In genomic region chr4:152171543-152171942, GRCm38 (mm10) we compare ENCODE assay signal across 20 mouse cellular contexts. TPM values are rescaled to one million over a fixed set of nuclear protein-coding genes. Genes with fewer than 3 reads are reported as not detected.
A peak's percentile ranks its signal among the peaks of the same experiment; 100 is the strongest.
DNase-seq lines count a peak whose midpoint lies in the region; ATAC-seq and TF ChIP-seq lines count a peak whose summit lies in the region.
"Had no signal": no experiment of that assay in that cellular context is flagged by ENCODE, and none has a peak within 500 bp of the region (broad histone marks: within the 10 kb centered on the region; RNA-seq: fewer than 3 reads in every experiment).

No protein-coding gene starts in this region.

- TF ChIP-seq CTCF in intestine, postnatal 0 days (IDR thresholded peaks at IDR 0.05; ENCODE audit: low read depth), result peak; percentile 49
- TF ChIP-seq CTCF in testis, adult 2 months (IDR thresholded peaks at IDR 0.05; ENCODE audit: control insufficient read depth, insufficient read depth, insufficient replicate concordance, low read depth, low read length), result peak; percentile 39; the same call in 1 of the 2 replicates
- TF ChIP-seq CTCF in brain, embryonic 14.5 days (IDR thresholded peaks at IDR 0.05; ENCODE audit: borderline replicate concordance, extremely low read depth, insufficient read depth, insufficient read length), result peak; percentile 29; the same call in 1 of the 2 replicates

- intact Hi-C loops in heart, postnatal 14 days (cut with DNase I), result loop anchor here (5.0 kb wide), 1 partner anchor 316 kb away; no protein-coding TSS in a partner anchor

- H3K9ac ChIP-seq in intestine, postnatal 0 days (ENCODE audit: low read depth, low read length), result no peak overlapping the region
- H3K9ac ChIP-seq in intestine, embryonic 16.5 days (ENCODE audit: low read depth, low read length), result no peak overlapping the region
- H3K9ac ChIP-seq: embryonic facial prominence, embryonic 12.5 days; forebrain, embryonic 13.5 days had no signal

- TF ChIP-seq POLR2A in testis, adult 2 months (IDR thresholded peaks at IDR 0.05; ENCODE audit: control insufficient read depth, low read depth, low read length), result no peak
- TF ChIP-seq POLR2A in brain, embryonic 14.5 days (IDR thresholded peaks at IDR 0.05; ENCODE audit: borderline replicate concordance, extremely low read depth, insufficient read depth, insufficient read length, poor library complexity, severe bottlenecking), result no peak

- no peak overlapping the region for H3K4me3 ChIP-seq in intestine, postnatal 0 days (ENCODE audit: low read depth, low read length)
- no peak overlapping the region for H3K4me3 ChIP-seq in intestine, embryonic 16.5 days (ENCODE audit: low read length)
- no peak overlapping the region for H3K4me3 ChIP-seq in testis, adult 2 months (ENCODE audit: control insufficient read depth, low read depth, low read length)
- H3K4me3 ChIP-seq: embryonic facial prominence, embryonic 12.5 days; forebrain, embryonic 13.5 days; midbrain, embryonic 10.5 days had no signal

- H3K36me3 ChIP-seq in intestine, postnatal 0 days (ENCODE audit: control insufficient read depth, insufficient read depth), result no peaks in the 10 kb centered on the region
- H3K36me3 ChIP-seq in intestine, embryonic 16.5 days (ENCODE audit: control insufficient read depth, insufficient read depth, low read length), result no peaks in the 10 kb centered on the region
- no peaks in the 10 kb centered on the region for H3K36me3 ChIP-seq in testis, adult 2 months (ENCODE audit: control insufficient read depth, insufficient read depth, low read length)
- H3K36me3 ChIP-seq: embryonic facial prominence, embryonic 12.5 days; midbrain, embryonic 10.5 days had no signal

- 86% methylated on average over 6 of the region's 6 CpGs for WGBS in intestine, postnatal 0 days
- WGBS in intestine, embryonic 16.5 days, result 86% methylated on average over 6 of the region's 6 CpGs

- no peaks in the 10 kb centered on the region for H3K27me3 ChIP-seq in intestine, postnatal 0 days (replicated peaks; ENCODE audit: control insufficient read depth, insufficient read depth, low read length)
- H3K27me3 ChIP-seq in intestine, embryonic 16.5 days (replicated peaks; ENCODE audit: control insufficient read depth, insufficient read depth, low read length), result no peaks in the 10 kb centered on the region
- no peaks in the 10 kb centered on the region for H3K27me3 ChIP-seq in testis, adult 2 months (ENCODE audit: control insufficient read depth, insufficient read depth, low read length)
- H3K27me3 ChIP-seq: embryonic facial prominence, embryonic 12.5 days had no signal

- no peak overlapping the region for H3K27ac ChIP-seq in intestine, postnatal 0 days (ENCODE audit: low read depth, low read length)
- H3K27ac ChIP-seq in intestine, embryonic 16.5 days (ENCODE audit: low read length), result no peak overlapping the region
- H3K27ac ChIP-seq in testis, adult 2 months (ENCODE audit: control insufficient read depth, insufficient read depth, low read depth, low read length), result no peak overlapping the region
- H3K27ac ChIP-seq: embryonic facial prominence, embryonic 12.5 days; forebrain, embryonic 13.5 days; midbrain, embryonic 10.5 days had no signal

- no peak overlapping the region for H3K4me2 ChIP-seq in intestine, postnatal 0 days (replicated peaks; ENCODE audit: low read depth)
- no peak overlapping the region for H3K4me2 ChIP-seq in intestine, embryonic 16.5 days (ENCODE audit: low read depth, low read length)
- H3K4me2 ChIP-seq: embryonic facial prominence, embryonic 12.5 days; forebrain, embryonic 13.5 days had no signal

- no peaks in the 10 kb centered on the region for H3K9me3 ChIP-seq in intestine, postnatal 0 days (ENCODE audit: control insufficient read depth)
- no peaks in the 10 kb centered on the region for H3K9me3 ChIP-seq in intestine, embryonic 16.5 days (ENCODE audit: control insufficient read depth, low read length)
- H3K9me3 ChIP-seq: embryonic facial prominence, embryonic 12.5 days; forebrain, embryonic 13.5 days had no signal

- no peaks in the 10 kb centered on the region for H3K4me1 ChIP-seq in intestine, postnatal 0 days (replicated peaks; ENCODE audit: control insufficient read depth, insufficient read depth, low read length)
- no peaks in the 10 kb centered on the region for H3K4me1 ChIP-seq in intestine, embryonic 16.5 days (ENCODE audit: control insufficient read depth, insufficient read depth, low read length)
- peaks cover 7% of the 10 kb centered on the region for H3K4me1 ChIP-seq in testis, adult 2 months (ENCODE audit: control insufficient read depth, insufficient read depth, low read length)
- H3K4me1 ChIP-seq: embryonic facial prominence, embryonic 12.5 days; midbrain, embryonic 10.5 days had no signal

- no peak for ATAC-seq in intestine, postnatal 0 days
- no peak for ATAC-seq in intestine, embryonic 16.5 days
- ATAC-seq: forebrain, embryonic 13.5 days had no signal

- DNase-seq in testis, postnatal 10 days (ENCODE audit: low spot score), result no peak
- DNase-seq in brain, embryonic 14.5 days (ENCODE audit: low read depth), result no peak
- no peak for DNase-seq in ovary, postnatal 10 days (ENCODE audit: low spot score)
- DNase-seq in heart, postnatal 14 days, result no peak
- no peak for DNase-seq in thymus, postnatal 10 days (ENCODE audit: low spot score in 2 of 2)
- DNase-seq: adrenal gland, adult 8-10 months; cerebellum, adult 8-10 months; kidney, adult 8-10 months; layer of hippocampus, adult 9-11 months; spleen, adult 18-20 months; thymus, adult 2 months had no signal

RNA-seq across cellular contexts. Expression of gene Acot7, which starts 6.4 kb away (rescaled TPM):
- polyA plus RNA-seq in intestine, postnatal 0 days (2015; fragmentation: Nextera tagmentation; extraction: Ambion mirVana), result 24.1 and 28.7 TPM in 2 replicates
- polyA plus RNA-seq in intestine, embryonic 16.5 days (2015; fragmentation: Nextera tagmentation; extraction: Ambion mirVana), result 49.4 and 52.5 TPM in 2 replicates
- 685 and 754 TPM in 2 replicates for polyA plus RNA-seq in testis, adult 2 months (2012; rRNA removed)
- polyA plus RNA-seq in brain, embryonic 14.5 days (2012; rRNA removed), result 178 and 244 TPM in 2 replicates
- 10 to 100 TPM; 37.3 to 39.3 TPM for total RNA-seq in heart, postnatal 14 days (2021)

RNA-seq across cellular contexts. Expression of gene Hes2, which starts 12.9 kb away (rescaled TPM):
- polyA plus RNA-seq in intestine, postnatal 0 days (2015; fragmentation: Nextera tagmentation; extraction: Ambion mirVana), result 8.6 and 11.2 TPM in 2 replicates
- 0.68 and 0.98 TPM in 2 replicates for polyA plus RNA-seq in intestine, embryonic 16.5 days (2015; fragmentation: Nextera tagmentation; extraction: Ambion mirVana)
- 0.42 and 0.73 TPM in 2 replicates for polyA plus RNA-seq in testis, adult 2 months (2012; rRNA removed)
- not detected in 2 replicates for polyA plus RNA-seq in brain, embryonic 14.5 days (2012; rRNA removed)
- not detected for total RNA-seq in heart, postnatal 14 days (2021)
- total RNA-seq: adrenal gland, adult 8-10 months; gastrocnemius, postnatal 4 days; hematopoietic stem cell, adult 5-6 weeks had no signal
- polyA plus RNA-seq: embryonic facial prominence, embryonic 12.5 days; forebrain, embryonic 13.5 days; neural tube, embryonic 14.5 days had no signal

RNA-seq across cellular contexts. Expression of gene Espn, which starts 19.4 kb away (rescaled TPM):
- polyA plus RNA-seq in intestine, postnatal 0 days (2015; fragmentation: Nextera tagmentation; extraction: Ambion mirVana), result 260 and 264 TPM in 2 replicates
- 31.6 and 39.5 TPM in 2 replicates for polyA plus RNA-seq in intestine, embryonic 16.5 days (2015; fragmentation: Nextera tagmentation; extraction: Ambion mirVana)
- 84.1 and 87.1 TPM in 2 replicates for polyA plus RNA-seq in testis, adult 2 months (2012; rRNA removed)
- 0.38 and 0.48 TPM in 2 replicates for polyA plus RNA-seq in brain, embryonic 14.5 days (2012; rRNA removed)
- total RNA-seq in heart, postnatal 14 days (2021), result 1 to 10 TPM; 1.4 to 2.0 TPM

RNA-seq across cellular contexts. Expression of gene Tnfrsf25, which starts 55.8 kb away (rescaled TPM):
- polyA plus RNA-seq in intestine, postnatal 0 days (2015; fragmentation: Nextera tagmentation; extraction: Ambion mirVana), result 0.82 and 1.2 TPM in 2 replicates
- polyA plus RNA-seq in intestine, embryonic 16.5 days (2015; fragmentation: Nextera tagmentation; extraction: Ambion mirVana), result 1.8 and 2.4 TPM in 2 replicates
- polyA plus RNA-seq in testis, adult 2 months (2012; rRNA removed), result 1.2 and 1.5 TPM in 2 replicates
- 3.8 and 4.4 TPM in 2 replicates for polyA plus RNA-seq in brain, embryonic 14.5 days (2012; rRNA removed)
- total RNA-seq in heart, postnatal 14 days (2021), result 1 to 10 TPM; 4.0 to 6.7 TPM

Comparison
In these comparisons a context has a peak if more than half of its experiments do, and no peak if none do; other contexts are left out.
1. RNA of gene Espn, which starts 19.4 kb away (polyA plus RNA-seq): 260 to 264 TPM in intestine, postnatal 0 days, 84.1 to 87.1 TPM in testis, adult 2 months and 31.6 to 39.5 TPM in intestine, embryonic 16.5 days; 0.38 to 0.48 TPM in brain, embryonic 14.5 days; every median in the first group is over 10 times any median in the second.
2. Peak in every context shown above with its lines, with median percentiles within 50 percentile points of each other: CTCF ChIP-seq.